ENCODE assay signal across 9 mouse cellular contexts in the genomic region with DNA sequence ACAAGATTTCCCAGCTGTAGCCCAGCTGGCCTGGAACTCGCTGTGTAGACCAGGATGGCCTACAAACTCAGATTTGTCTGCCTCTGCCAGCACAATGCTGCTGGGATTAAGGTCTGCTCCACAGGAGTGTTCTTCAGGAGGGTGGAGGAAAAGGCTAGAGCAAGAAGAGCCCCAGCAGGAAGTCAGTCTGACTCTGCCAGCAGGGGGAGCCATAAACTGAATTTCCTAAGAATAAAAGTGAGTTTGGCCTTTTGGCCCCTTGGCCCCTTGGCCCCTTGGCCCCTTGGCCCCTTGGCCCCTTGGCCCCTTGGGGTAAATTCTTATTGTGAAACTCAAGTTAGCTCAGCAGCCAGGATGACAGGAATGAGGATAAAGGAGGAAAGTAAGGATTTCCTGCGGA. TPM values are rescaled to one million over a fixed set of nuclear protein-coding genes. Genes with fewer than 3 reads are reported as not detected.
DNase-seq lines count a peak whose midpoint lies in the region; ATAC-seq and TF ChIP-seq lines count a peak whose summit lies in the region.
"Had no signal": no experiment of that assay in that cellular context is flagged by ENCODE, and none has a peak within 500 bp of the region (broad histone marks: within the 10 kb centered on the region; RNA-seq: fewer than 3 reads in every experiment).

No protein-coding gene starts in this region.

- DNase-seq in forebrain, postnatal 0 days = no peak
- DNase-seq in midbrain, postnatal 0 days (ENCODE audit: low spot score) = no peak
- peak; percentile 37 for DNase-seq in brain, adult 2 months (ENCODE audit: low read depth, low spot score)
- DNase-seq in liver, postnatal 0 days = peak; percentile 34
- peak; percentile 17 to 42 for DNase-seq in thymus, postnatal 10 days (ENCODE audit: low spot score in 2 of 2)
- DNase-seq: lung, embryonic 14.5 days had no signal

- no peaks in the 10 kb centered on the region for H3K36me3 ChIP-seq in forebrain, postnatal 0 days (ENCODE audit: insufficient read depth)
- H3K36me3 ChIP-seq in forebrain, embryonic 16.5 days (ENCODE audit: control insufficient read depth, insufficient read depth) = no peaks in the 10 kb centered on the region
- no peaks in the 10 kb centered on the region for H3K36me3 ChIP-seq in midbrain, postnatal 0 days (ENCODE audit: insufficient read depth, low read length)
- no peaks in the 10 kb centered on the region for H3K36me3 ChIP-seq in midbrain, embryonic 15.5 days (replicated peaks)
- no peaks in the 10 kb centered on the region for H3K36me3 ChIP-seq in liver, postnatal 0 days (replicated peaks; ENCODE audit: insufficient read depth, low read length)
- no peaks in the 10 kb centered on the region for H3K36me3 ChIP-seq in intestine, embryonic 16.5 days (ENCODE audit: control insufficient read depth, insufficient read depth, low read length)

- H3K27ac ChIP-seq in forebrain, postnatal 0 days (ENCODE audit: low read depth, low read length) = no peak overlapping the region
- no peak overlapping the region for H3K27ac ChIP-seq in forebrain, embryonic 16.5 days (ENCODE audit: low read length)
- no peak overlapping the region for H3K27ac ChIP-seq in midbrain, postnatal 0 days (ENCODE audit: low read depth, low read length)
- no peak overlapping the region for H3K27ac ChIP-seq in midbrain, embryonic 15.5 days
- H3K27ac ChIP-seq in liver, postnatal 0 days (ENCODE audit: low read depth) = no peak overlapping the region
- no peak overlapping the region for H3K27ac ChIP-seq in intestine, embryonic 16.5 days (ENCODE audit: low read length)

- H3K4me1 ChIP-seq in forebrain, postnatal 0 days (ENCODE audit: insufficient read depth) = no peaks in the 10 kb centered on the region
- H3K4me1 ChIP-seq in forebrain, embryonic 16.5 days (replicated peaks; ENCODE audit: control insufficient read depth, insufficient read depth, low read length) = 0 out of 2 replicates have a peak, but pooled peaks cover 2% of the 10 kb centered on the region
- H3K4me1 ChIP-seq in midbrain, postnatal 0 days (ENCODE audit: insufficient read depth, low read length) = no peaks in the 10 kb centered on the region
- H3K4me1 ChIP-seq in midbrain, embryonic 15.5 days = no peaks in the 10 kb centered on the region
- H3K4me1 ChIP-seq in liver, postnatal 0 days (ENCODE audit: insufficient read depth) = no peaks in the 10 kb centered on the region; the same call in 1 of the 2 replicates
- H3K4me1 ChIP-seq in intestine, embryonic 16.5 days (ENCODE audit: control insufficient read depth, insufficient read depth, low read length) = no peaks in the 10 kb centered on the region

- peak; percentile 21; the same call in 1 of the 2 replicates for TF ChIP-seq CTCF in forebrain, postnatal 0 days (IDR thresholded peaks at IDR 0.05; ENCODE audit: low read depth)
- TF ChIP-seq CTCF in midbrain, postnatal 0 days (IDR thresholded peaks at IDR 0.05) = peak; percentile 19; the same call in 1 of the 2 replicates
- peak; percentile 54 for TF ChIP-seq CTCF in liver, postnatal 0 days (IDR thresholded peaks at IDR 0.05; ENCODE audit: low read depth)

- H3K4me3 ChIP-seq in forebrain, postnatal 0 days (ENCODE audit: low read depth, low read length) = no peak overlapping the region
- H3K4me3 ChIP-seq in forebrain, embryonic 16.5 days (replicated peaks; ENCODE audit: low read length) = no peak overlapping the region
- no peak overlapping the region for H3K4me3 ChIP-seq in midbrain, postnatal 0 days (ENCODE audit: low read depth, low read length)
- no peak overlapping the region for H3K4me3 ChIP-seq in midbrain, embryonic 15.5 days
- no peak overlapping the region for H3K4me3 ChIP-seq in liver, postnatal 0 days (ENCODE audit: low read depth, low read length)
- no peak overlapping the region for H3K4me3 ChIP-seq in intestine, embryonic 16.5 days (ENCODE audit: low read length)

- no peak for TF ChIP-seq EP300 in liver, postnatal 0 days (IDR thresholded peaks at IDR 0.05; ENCODE audit: low read depth)

- no peak overlapping the region for H3K9ac ChIP-seq in forebrain, postnatal 0 days
- no peak overlapping the region for H3K9ac ChIP-seq in forebrain, embryonic 16.5 days (replicated peaks; ENCODE audit: low read depth, low read length)
- no peak overlapping the region for H3K9ac ChIP-seq in midbrain, postnatal 0 days (replicated peaks; ENCODE audit: low read length, poor library complexity, severe bottlenecking)
- no peak overlapping the region for H3K9ac ChIP-seq in midbrain, embryonic 15.5 days
- no peak overlapping the region for H3K9ac ChIP-seq in liver, postnatal 0 days (replicated peaks)
- H3K9ac ChIP-seq in intestine, embryonic 16.5 days (ENCODE audit: low read depth, low read length) = no peak overlapping the region
- H3K9ac ChIP-seq: lung, embryonic 14.5 days had no signal

- 47% methylated on average over 2 of the region's 2 CpGs for WGBS in forebrain, postnatal 0 days
- 42% methylated on average over 2 of the region's 2 CpGs for WGBS in forebrain, embryonic 16.5 days
- WGBS in midbrain, postnatal 0 days = 53% methylated on average over 2 of the region's 2 CpGs
- WGBS in midbrain, embryonic 15.5 days = 40% methylated on average over 2 of the region's 2 CpGs
- WGBS in liver, postnatal 0 days (ENCODE audit: insufficient replicate concordance) = 52% methylated on average over 2 of the region's 2 CpGs
- 53% methylated on average over 2 of the region's 2 CpGs for WGBS in intestine, embryonic 16.5 days

- no peak overlapping the region for H3K4me2 ChIP-seq in forebrain, postnatal 0 days (ENCODE audit: low read depth)
- H3K4me2 ChIP-seq in forebrain, embryonic 16.5 days (ENCODE audit: low read length) = no peak overlapping the region
- H3K4me2 ChIP-seq in midbrain, postnatal 0 days (ENCODE audit: low read depth, low read length, poor library complexity, severe bottlenecking) = no peak overlapping the region
- H3K4me2 ChIP-seq in midbrain, embryonic 15.5 days = no peak overlapping the region
- no peak overlapping the region for H3K4me2 ChIP-seq in liver, postnatal 0 days (ENCODE audit: low read depth, low read length)
- no peak overlapping the region for H3K4me2 ChIP-seq in intestine, embryonic 16.5 days (ENCODE audit: low read depth, low read length)
- H3K4me2 ChIP-seq: lung, embryonic 14.5 days had no signal

- no peaks in the 10 kb centered on the region for H3K27me3 ChIP-seq in forebrain, postnatal 0 days (ENCODE audit: insufficient read depth, low read length)
- H3K27me3 ChIP-seq in forebrain, embryonic 16.5 days (replicated peaks; ENCODE audit: control insufficient read depth, insufficient read depth, low read length) = no peaks in the 10 kb centered on the region
- no peaks in the 10 kb centered on the region for H3K27me3 ChIP-seq in midbrain, postnatal 0 days (ENCODE audit: insufficient read depth, low read length)
- H3K27me3 ChIP-seq in midbrain, embryonic 15.5 days (replicated peaks) = no peaks in the 10 kb centered on the region
- H3K27me3 ChIP-seq in liver, postnatal 0 days (ENCODE audit: insufficient read depth, low read length) = 0 out of 2 replicates have a peak, but pooled peaks cover 6% of the 10 kb centered on the region
- H3K27me3 ChIP-seq in intestine, embryonic 16.5 days (replicated peaks; ENCODE audit: control insufficient read depth, insufficient read depth, low read length) = no peaks in the 10 kb centered on the region

- H3K9me3 ChIP-seq in forebrain, postnatal 0 days (ENCODE audit: low read length) = no peaks in the 10 kb centered on the region
- H3K9me3 ChIP-seq in forebrain, embryonic 16.5 days (ENCODE audit: control insufficient read depth, low read length) = no peaks in the 10 kb centered on the region
- no peaks in the 10 kb centered on the region for H3K9me3 ChIP-seq in midbrain, postnatal 0 days (ENCODE audit: low read length)
- H3K9me3 ChIP-seq in midbrain, embryonic 15.5 days = no peaks in the 10 kb centered on the region
- H3K9me3 ChIP-seq in liver, postnatal 0 days (ENCODE audit: low read length) = no peaks in the 10 kb centered on the region
- H3K9me3 ChIP-seq in intestine, embryonic 16.5 days (ENCODE audit: control insufficient read depth, low read length) = no peaks in the 10 kb centered on the region

- no peak for ATAC-seq in forebrain, postnatal 0 days
- ATAC-seq in forebrain, embryonic 16.5 days = no peak
- ATAC-seq in midbrain, postnatal 0 days (ENCODE audit: low FRiP score) = no peak
- ATAC-seq in midbrain, embryonic 15.5 days (replicated peaks) = no peak
- ATAC-seq in liver, postnatal 0 days = no peak
- ATAC-seq in intestine, embryonic 16.5 days = no peak

RNA-seq across cellular contexts. Expression of a gene that starts 2.9 kb away (rescaled TPM):
- 1.2 and 2.0 TPM in 2 replicates for total RNA-seq in forebrain, postnatal 0 days (2014; rRNA removed)
- 0.52 and 0.64 TPM in 2 replicates for polyA plus RNA-seq in forebrain, postnatal 0 days (2015; fragmentation: Nextera tagmentation; extraction: Ambion mirVana)
- 3.8 and 5.2 TPM in 2 replicates for polyA plus RNA-seq in forebrain, embryonic 16.5 days (2015; fragmentation: Nextera tagmentation; extraction: Ambion mirVana)
- 1.0 and 1.2 TPM in 2 replicates for total RNA-seq in midbrain, postnatal 0 days (2014; rRNA removed)
- 0.28 and 0.31 TPM in 2 replicates for polyA plus RNA-seq in midbrain, postnatal 0 days (2015; fragmentation: Nextera tagmentation; extraction: Ambion mirVana)
- 1.4 and 1.6 TPM in 2 replicates for polyA plus RNA-seq in midbrain, embryonic 15.5 days (2015; fragmentation: Nextera tagmentation; extraction: Ambion mirVana)
- polyA plus RNA-seq in liver, postnatal 0 days (2015; fragmentation: Nextera tagmentation; extraction: Ambion mirVana) = 2.5 and 3.2 TPM in 2 replicates
- polyA plus RNA-seq in intestine, embryonic 16.5 days (2015; fragmentation: Nextera tagmentation; extraction: Ambion mirVana) = 7.7 and 7.8 TPM in 2 replicates

RNA-seq across cellular contexts. Expression of a gene that starts 29.4 kb away (rescaled TPM):
- 1,341 and 1,679 TPM in 2 replicates for total RNA-seq in forebrain, postnatal 0 days (2014; rRNA removed)
- polyA plus RNA-seq in forebrain, postnatal 0 days (2015; fragmentation: Nextera tagmentation; extraction: Ambion mirVana) = 432 and 524 TPM in 2 replicates
- polyA plus RNA-seq in forebrain, embryonic 16.5 days (2015; fragmentation: Nextera tagmentation; extraction: Ambion mirVana) = 436 and 450 TPM in 2 replicates
- total RNA-seq in midbrain, postnatal 0 days (2014; rRNA removed) = 809 and 834 TPM in 2 replicates
- 345 and 356 TPM in 2 replicates for polyA plus RNA-seq in midbrain, postnatal 0 days (2015; fragmentation: Nextera tagmentation; extraction: Ambion mirVana)
- 336 and 343 TPM in 2 replicates for polyA plus RNA-seq in midbrain, embryonic 15.5 days (2015; fragmentation: Nextera tagmentation; extraction: Ambion mirVana)
- polyA plus RNA-seq in liver, postnatal 0 days (2015; fragmentation: Nextera tagmentation; extraction: Ambion mirVana) = 413 and 415 TPM in 2 replicates
- 634 and 696 TPM in 2 replicates for polyA plus RNA-seq in intestine, embryonic 16.5 days (2015; fragmentation: Nextera tagmentation; extraction: Ambion mirVana)

RNA-seq across cellular contexts. Expression of a gene that starts 40.5 kb away (rescaled TPM):
- total RNA-seq in forebrain, postnatal 0 days (2014; rRNA removed) = 26.6 and 27.7 TPM in 2 replicates
- 52.6 and 76.6 TPM in 2 replicates for polyA plus RNA-seq in forebrain, postnatal 0 days (2015; fragmentation: Nextera tagmentation; extraction: Ambion mirVana)
- polyA plus RNA-seq in forebrain, embryonic 16.5 days (2015; fragmentation: Nextera tagmentation; extraction: Ambion mirVana) = 45.1 and 56.2 TPM in 2 replicates
- 7.7 and 17.8 TPM in 2 replicates for total RNA-seq in midbrain, postnatal 0 days (2014; rRNA removed)
- 41.1 and 54.6 TPM in 2 replicates for polyA plus RNA-seq in midbrain, postnatal 0 days (2015; fragmentation: Nextera tagmentation; extraction: Ambion mirVana)
- 63.9 and 71.5 TPM in 2 replicates for polyA plus RNA-seq in midbrain, embryonic 15.5 days (2015; fragmentation: Nextera tagmentation; extraction: Ambion mirVana)
- 37.4 and 40.5 TPM in 2 replicates for polyA plus RNA-seq in liver, postnatal 0 days (2015; fragmentation: Nextera tagmentation; extraction: Ambion mirVana)
- polyA plus RNA-seq in intestine, embryonic 16.5 days (2015; fragmentation: Nextera tagmentation; extraction: Ambion mirVana) = 44.1 and 49.4 TPM in 2 replicates

Comparison
In these comparisons a context has a peak if more than half of its experiments do, and no peak if none do; other contexts are left out.
1. DNase-seq: peak in brain, adult 2 months (single experiment), liver, postnatal 0 days (single experiment) and thymus, postnatal 10 days (2 of 2); none in forebrain, postnatal 0 days (single experiment) and midbrain, postnatal 0 days (single experiment).
2. Peak in every context shown above with its lines, with median percentiles within 50 percentile points of each other: CTCF ChIP-seq.